Mouse (Mus musculus): ENCODE data around the gene Vill.
A peak's percentile ranks its signal among the peaks of the same experiment; 100 is the strongest.

Vill gene

DNA sequence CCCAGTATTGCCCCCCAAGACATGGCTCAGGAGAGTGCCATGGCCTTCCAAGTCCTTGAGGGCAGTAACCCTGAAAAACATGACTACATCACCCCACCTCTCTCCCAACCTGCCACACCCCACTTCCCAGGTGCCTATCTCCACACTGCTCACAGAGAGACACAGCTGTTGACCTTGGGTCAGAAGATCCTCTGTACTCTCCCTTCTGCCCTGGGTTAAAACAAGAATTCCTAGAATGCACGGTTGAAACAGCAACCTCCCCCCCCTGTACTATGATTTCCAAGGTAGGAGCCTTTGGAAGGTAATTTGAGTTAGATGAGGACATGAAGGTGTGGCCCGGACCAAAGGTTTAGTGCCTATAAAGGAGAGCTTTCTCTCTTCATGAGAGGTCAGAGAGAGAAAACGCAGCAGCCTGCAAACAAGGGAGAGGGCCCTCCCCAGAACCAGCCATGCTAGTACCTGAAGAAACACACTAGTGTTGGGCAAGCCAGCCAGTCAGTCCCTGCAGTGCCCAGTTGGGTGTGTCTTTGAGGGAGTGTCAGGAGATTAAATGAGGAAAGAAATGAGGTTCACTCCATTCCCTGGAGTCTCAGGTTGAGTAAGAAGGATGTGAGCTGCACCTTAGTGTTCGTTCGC is 27.6 kb downstream of the Vill start:
- DNase-seq (ENCODE audit: low read depth), result no peak

DNA sequence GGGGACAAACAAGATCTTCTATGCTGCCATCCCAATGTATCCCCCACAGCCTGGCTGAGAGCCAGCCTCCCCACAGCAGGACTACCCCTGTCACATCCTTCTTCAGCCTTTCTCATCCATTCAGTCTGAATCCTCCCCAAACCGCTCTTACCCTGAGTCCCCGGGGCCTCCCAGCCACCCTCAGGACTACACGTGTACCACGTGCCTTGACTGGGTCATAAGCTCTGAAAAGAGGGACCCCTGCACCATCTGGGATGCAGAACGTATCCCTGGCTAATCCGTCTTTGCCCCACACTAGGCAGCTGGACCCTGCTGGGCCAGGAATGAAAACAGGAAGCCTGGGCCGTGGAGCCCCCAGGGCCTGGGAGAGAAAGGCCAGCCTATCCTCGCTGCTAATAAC is 29.5 kb downstream of the Vill start:
- no peak for DNase-seq (ENCODE audit: low read depth)

DNA sequence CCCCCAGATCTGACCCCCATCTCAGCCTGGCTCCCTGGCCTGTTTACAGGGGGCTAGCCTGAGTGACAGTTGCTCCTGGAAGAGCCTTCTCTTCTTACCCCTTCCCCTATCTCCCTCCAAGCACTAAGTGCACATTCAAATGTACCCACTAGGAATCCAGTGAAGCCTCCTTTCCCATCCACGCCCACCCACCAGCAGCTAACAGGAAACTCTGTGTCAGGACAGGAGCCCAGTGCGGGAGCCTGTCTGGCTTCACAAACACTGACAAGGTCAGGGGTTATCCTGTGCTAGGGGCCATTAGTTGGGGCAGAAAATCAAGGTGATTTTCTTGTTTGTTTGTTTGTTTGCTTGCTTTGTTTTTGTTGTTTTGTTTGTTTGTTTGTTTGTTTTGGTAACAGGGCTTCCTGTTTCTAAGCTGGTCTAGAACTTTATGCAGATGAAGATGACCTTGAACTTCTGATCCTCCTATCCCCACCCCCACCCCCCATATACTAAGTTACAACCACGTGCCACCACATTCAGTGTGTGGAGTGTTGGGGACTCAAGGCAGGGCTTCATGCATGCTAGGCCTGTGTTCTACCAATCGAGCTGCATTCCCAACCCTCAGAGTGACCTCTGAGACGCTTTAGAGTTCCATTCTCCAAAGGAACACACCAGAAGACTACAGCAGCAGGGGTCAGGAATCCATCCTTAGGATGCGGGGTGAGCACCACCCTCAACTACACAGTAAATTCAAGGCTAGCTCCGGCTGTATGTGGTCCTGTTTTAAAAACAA is 30.3 kb downstream of the Vill start:
- no peak for DNase-seq (ENCODE audit: low read depth)

DNA sequence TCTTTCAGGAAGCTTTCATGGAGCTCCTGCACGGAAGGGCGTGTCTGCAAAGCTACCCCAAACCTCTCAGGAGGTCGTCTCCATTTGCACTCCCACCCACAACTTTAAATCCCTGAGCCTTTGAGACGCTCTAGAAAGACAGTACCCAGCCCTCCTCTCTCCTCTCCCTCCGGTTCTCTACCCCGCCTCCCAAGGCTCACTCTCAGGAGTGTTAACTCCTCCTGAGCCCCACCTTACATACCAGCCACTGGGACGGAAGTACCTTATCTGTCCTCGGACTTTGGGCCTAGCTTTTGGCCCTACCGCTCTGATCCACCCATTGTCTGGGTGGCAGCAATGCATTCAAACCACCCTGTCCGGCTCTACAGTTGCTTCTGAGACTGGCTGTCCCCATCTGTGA is 31.4 kb downstream of the Vill start:
- DNase-seq (ENCODE audit: low read depth), result no peak

DNA sequence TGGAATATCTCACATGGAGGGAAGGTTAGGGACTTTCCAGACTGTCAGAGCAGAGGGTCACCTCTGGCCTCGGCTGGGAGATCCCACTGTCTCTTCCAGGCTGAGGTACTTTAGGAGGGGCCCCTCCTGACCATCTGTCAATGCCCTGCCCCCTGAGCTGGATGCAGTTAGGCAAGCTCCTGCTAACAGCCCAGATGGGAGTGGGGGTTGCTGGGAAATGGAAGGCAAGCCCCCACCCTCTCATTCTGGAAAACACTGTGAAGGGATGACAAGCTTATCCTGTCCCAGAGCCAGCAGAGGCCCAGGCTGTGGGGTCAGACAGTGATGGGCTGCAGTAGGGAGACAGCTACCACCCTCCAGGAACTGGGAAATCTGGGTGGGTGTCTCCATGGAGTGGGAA is 33.9 kb downstream of the Vill start:
- no peak for DNase-seq (ENCODE audit: low read depth)

DNA sequence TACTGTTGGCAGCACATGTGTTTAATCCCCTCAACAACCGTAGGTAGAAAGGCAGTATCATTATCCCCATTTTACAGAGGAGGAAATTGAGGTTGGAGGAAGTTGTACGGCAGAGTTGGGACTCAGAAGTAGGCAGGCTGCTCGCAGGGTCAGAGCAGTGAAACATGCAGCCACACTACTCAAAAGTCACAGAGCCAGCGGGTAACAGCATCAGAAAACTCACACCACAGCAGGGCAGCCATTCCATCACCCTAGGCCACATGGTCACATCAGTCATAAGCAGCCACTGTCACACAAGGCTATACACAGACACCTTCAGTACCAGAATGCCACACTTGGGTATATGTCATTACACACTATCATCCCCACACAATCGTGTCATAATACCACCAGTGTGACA is 34.7 kb downstream of the Vill start:
- no peak for DNase-seq (ENCODE audit: low read depth)

DNA sequence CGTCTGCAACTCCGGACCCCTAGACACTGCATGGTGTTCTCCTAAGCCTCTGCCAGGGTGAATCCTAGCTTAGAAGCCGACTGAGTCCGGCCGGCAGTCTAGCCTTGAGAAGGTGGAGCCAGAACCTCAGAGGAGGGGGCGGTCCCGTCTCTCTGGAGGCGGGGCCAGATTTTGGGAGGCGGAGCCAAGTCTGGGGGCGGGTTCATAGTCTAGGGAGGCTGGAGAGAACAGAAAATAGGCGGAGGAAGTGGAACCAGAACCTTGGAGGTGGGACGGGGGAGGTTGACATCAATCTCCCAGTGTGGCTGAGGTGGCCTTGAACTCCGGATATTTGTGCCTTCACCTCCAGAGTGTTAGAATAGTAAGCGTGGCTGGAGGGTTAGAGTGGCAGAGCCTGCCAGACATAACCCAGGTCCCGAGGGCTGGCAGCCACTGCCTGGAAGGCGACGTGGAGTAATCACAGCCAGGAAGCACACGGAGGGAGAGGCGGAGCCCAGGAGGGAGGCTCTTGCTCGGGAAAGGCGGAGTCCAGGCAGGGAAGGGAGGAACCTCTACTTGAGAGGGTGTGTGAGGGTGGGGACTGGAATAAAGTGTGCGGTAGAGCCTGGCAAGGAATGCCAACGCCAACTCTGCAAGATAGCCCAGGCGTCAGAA is 35.7 kb downstream of the Vill start:
- peak; percentile 94 for DNase-seq (ENCODE audit: low read depth)

DNA sequence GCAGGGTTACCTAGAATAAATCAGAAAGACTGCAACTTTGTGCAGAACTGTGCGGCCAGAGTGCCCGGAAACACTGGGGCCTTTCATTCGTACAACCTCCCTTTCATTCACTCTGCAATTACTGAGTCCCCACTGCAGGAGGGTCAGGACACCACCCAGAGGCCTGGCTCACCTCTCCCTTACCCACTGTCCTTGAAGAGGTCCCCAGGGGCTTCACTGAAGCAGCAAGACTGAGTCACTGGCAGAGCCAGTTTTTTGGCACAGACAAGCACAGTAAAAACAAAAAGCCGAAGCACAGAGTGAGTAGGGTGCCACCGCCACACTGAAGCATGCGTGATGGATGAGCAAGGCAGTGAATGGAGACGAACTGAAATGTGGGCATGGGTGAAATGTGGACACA is 36.9 kb downstream of the Vill start:
- no peak for DNase-seq (ENCODE audit: low read depth)

DNA sequence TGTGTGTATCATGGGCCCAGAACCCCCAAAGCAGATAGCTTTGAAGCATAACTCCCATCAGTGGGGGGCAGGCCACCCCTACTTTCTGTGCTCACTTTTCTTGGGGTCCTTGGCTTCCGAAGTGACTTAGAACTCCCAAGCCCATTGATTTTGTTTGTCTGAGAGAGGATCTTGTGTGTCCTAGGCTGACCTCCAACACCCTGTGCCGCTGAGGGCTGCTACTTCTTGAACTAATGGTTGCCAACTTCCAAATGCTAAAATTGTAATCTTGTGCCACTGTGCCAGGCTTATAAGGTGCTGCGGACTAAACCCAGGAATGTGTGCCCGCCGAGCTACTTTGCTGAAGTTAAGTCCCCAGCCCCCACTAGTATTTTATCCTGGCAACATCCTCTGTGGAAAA is 37.9 kb downstream of the Vill start:
- no peak for DNase-seq (ENCODE audit: low read depth)

DNA sequence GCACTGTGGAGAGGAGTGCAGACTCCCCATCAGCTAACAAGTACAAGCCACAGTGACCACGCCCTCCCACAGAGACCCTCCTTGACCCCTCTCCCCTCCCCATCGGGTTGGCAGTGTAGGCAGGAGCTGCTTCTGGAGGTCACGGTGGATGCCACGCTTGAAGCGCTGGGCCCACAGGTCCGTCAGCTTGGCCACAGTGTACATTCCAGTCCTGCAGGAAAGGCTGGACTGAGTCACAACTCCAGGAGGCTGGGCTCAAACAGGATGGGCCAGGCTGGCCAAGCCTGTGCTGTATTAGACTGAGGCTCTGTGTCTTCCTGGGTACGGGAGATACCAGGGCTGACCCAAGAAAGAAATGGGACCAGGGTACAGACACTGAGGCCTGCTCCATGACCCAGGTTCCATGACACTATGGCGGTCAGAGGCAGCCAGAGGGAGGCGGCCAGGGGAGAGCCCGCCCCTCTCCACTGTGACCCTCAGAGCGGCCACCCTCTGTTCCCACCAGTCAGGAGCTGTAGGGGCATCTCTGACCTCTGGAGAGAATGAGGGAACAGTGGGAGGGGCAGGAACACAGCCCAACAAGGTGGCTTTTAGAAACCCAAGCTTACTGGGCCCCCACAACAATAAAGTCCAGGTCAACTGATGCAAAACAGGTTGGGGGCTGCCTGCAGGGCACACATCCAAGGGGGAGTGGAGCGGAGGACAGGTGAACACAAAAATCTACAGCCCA is 39.2 kb downstream of the Vill start:
- DNase-seq (ENCODE audit: low read depth), result no peak

DNA sequence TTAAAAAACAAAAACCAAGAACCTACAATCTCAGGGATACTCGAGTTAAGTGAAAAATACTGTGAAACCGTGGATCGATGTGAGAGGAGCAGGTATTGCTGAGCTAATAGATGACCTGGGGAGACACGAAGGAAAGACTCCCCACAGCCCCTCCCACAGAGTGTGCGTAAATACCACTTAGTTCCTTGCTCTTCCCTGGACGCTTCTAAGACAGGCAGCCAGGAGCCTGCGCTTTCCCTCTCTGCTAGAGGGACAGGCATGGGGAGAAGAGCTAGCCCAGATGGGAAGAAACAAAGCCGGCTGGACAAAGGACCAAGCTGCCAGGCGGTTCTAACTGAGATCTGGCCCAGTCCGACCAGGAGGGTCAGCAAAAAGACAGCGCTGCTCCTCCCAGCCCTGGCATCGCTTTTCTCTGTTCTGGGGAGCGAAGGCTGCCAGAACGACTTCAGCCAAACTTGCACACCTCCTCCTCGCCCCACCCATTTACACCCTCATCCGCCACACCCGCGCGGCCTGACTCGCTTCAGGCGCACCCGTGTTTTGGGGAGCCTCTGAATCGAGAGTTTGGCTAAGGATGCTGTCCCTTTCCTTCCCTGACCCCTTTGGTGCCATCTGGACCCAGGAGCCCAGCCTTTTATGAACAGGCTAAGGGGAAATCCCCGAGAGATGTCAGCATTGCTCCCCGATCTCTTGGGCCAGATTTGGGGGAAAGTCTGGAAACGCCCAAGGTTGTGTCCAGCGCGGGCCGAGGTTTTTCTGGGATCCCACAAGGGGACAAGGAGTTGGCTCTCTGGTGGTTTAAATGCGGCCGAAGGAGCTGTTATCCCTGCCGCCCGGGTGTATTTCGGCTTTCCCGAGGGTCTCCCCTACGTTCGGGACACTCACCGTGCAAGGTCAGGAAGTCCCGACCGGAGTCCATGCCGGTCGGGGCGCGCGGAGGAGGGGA is 40.2 kb downstream of the Vill start:
- DNase-seq (ENCODE audit: low read depth), result no peak

DNA sequence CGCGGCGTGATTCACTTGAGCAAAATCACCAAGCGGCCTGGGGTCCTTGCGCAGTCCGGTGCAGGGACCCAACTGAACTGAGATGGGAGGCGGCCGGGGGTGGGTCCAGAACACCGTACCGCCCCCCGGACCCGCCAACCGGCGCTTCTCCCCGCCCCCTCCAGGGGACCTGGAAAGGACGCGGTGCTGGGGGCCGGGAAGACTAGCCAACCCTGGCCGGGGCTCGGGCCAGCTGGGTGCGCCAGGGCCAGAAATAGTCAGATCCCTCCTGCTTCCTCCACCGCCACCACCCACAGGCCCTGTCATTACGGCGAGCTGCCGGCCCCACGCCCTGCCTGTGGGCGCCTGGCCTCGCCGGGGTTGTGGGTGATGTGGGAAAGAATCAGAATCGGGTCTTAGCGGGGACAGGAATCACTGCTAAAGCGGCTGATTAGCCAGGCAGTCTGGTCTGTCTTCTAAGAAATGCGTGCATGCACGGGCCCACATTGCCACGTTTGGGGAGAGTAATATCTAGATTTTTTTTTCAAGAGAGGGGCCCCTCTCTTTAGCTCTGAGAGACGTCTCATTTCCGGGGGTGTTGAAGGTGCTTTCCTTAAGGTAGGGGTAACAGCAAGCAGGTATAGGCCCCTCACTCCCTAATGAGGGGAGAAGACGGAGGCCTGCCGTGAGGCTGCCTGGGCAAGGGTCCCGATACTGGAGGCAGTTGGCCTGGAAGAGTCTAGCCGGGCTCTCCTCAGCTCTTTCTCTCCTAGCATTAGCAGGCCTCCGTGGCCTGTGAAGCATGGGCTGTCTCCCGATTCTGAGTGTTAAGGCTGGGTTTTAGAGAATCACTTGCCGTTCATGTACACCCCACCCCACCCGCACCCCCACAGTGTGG is 41.1 kb downstream of the Vill start, which contains the start of gene Plcd1:
Gene Plcd1, minus strand, starts transcription at position 84 of the 877 bp plus-strand sequence.
- DNase-seq (ENCODE audit: low read depth), result no peak

DNA sequence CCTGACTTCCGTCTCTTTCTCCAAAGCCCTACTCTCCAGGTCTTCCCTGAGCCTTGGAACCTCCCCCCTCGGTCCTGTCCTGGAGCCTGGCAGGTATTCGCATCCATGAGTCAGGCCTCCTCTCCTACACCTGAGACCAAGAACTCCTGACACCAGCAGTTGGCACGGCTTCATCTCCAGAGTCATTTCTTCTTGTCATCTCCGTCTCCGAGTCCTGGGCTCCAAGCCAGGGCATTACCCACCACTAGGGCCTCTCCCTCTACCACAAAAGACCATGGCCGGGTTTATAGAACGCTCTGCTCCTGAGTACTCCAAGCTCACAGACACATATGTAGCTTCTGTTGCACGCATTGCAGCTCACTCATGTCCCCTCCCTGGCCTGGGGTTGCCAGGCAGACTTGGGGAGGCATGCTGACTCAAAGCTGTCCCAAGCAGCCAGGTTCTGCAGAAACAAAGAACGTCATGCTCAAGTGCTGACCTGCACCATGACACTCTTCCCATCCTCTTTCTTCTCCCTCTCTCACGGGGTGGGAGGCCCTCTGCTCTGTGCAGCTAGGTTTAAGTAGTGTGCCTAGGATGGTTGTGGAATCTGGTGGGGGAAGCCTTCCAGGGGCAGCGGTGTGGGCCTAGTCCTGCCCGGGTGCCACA is 42.0 kb downstream of the Vill start:
- no peak for DNase-seq (ENCODE audit: low read depth)

DNA sequence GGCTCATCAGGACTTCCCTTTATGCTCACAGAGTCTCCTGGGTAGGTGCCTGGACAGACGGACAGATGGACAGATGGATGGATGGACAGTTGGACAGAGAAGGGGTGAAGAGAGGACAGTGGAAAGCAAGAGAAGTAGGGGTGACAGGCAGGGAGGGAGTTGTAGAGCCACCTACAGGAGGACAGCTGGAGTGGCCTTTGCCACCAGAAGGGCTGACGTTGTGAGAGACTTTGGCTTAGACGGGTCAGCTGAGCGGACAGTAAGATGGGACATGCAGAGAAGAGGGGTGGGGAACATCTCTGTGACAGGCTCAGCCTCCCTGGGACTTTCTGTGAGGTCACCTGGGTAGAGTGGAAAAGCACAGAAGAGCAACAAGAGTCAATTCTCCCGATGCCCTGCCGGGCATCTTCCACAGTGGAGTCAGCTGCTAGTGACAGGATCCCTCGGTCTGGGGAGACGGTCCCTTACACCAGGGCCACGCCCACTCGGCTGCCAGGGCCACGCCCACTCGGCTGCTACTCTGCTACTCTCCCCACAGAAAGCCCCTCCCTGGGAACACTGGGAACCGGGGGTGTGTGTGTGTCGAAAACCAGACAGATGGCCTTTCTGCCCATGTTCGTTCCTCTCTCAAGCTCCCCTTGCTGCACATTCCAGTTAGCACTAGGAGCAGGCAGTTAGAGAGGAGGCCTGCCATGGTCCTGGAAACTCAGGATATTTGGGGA is 47.8 kb downstream of the Vill start:
- no peak for DNase-seq (ENCODE audit: low read depth)

DNA sequence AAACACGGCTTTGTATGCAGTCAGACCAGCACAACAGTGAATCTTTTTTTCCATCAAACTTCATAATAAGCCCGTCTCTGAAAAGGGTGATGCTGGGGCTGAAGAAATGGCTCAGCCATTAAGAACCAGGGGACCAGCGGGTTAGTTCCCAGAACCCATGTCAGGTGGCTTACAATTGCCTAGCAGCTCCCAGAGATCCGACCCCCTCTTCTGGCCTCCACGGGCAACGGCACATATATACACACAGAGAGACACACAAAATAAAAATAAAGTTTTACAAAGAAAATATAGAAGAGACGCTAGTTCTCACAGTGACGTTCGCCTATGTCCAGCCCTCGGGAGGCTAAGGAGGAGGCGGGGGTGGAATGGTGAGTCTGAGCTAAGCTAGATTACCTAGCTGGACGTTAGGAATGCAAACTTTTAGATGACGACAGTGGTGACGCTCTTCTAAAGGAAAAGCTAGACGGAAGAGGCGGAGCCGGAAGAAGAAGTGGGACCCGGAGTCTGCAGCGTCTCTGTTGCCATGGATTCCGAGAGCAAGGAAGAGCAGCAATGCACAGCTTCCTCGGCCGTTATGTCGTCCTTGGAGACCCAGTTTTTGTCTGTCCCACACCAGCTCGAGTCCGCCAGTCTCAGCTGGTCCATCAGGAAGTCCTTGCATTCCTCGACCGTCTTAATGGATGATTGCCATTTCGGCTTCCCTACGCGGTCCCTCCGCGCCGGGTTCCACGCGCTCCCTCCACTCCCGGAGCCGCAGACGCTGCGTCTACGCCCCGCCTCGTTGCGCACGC is 49.6 kb downstream of the Vill start, which contains the start of gene Dlec1:
Gene Dlec1, plus strand, starts transcription at position 487 of the 791 bp plus-strand sequence.
- no peak for DNase-seq (ENCODE audit: low read depth)

DNA sequence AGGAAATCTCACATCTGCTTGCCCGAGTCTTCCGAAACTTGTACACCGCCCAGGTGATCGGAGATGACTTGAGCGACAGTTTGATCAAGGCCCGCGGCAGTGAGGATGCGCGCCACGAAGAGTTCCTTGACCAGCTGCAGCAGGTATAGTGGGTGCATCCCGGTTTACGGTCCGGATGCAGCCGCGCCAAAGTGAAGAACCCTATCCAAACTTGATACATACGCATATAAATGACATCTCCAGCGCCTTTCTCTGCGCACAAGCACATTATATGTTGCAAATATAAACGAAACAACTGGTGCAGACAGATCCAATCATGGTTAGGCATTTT is 50.2 kb downstream of the Vill start:
- DNase-seq (ENCODE audit: low read depth), result no peak

DNA sequence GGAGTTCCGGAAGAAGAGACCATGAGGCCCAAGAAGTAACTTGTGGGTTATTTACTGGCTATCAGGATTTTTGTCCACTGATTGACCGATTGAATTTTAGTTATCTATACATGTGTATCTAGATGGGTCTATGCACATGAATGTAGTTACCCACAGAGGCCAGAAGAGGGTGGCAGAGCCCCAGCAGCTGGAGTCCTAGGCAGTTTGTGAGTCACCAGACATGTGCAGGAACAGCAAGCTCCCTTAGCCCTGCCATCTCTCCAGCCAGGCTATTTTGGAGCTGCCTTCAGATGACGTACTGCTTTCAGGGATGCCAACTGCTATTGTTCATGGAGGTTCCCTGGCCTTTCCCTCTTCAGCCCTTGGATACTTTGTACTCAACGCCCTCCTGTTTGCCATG is 55.0 kb downstream of the Vill start:
- peak; percentile 76 for DNase-seq (ENCODE audit: low read depth)

DNA sequence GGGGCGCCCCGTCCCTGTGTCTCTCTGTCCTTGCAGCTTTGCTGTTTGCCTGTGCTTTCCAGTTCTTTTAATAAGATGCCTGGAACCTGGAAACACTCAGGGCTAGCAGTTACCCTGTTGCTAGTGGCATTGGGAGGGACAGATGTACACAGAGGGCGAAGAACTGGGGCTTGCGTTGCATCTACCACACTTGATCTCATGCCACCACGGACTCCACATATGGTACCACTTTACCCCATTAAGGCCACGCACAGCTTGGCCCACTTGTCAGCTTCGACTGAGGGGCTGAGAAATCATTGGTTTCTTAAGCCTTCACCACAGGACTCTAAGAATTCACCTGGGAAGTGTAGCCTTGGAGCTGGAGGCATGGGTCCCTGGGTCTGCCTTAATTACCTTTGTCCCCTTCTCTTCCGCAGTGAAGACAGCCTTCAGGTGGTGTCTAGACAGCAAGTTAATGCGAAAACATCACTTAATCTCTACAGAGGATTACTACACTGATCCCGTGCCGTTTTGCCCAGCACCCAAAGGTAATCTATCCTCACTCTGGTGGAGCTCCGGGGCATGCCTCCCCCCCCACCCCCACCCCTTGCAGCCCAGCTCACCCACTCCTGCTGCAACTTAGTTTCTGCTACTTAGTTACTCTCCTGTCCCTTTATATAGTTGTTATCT is 57.2 kb downstream of the Vill start:
- DNase-seq (ENCODE audit: low read depth), result no peak
